Mouse (Mus musculus): ENCODE data around the gene Gm10638. TPM values are rescaled to one million over a fixed set of nuclear protein-coding genes. Genes with fewer than 3 reads are reported as not detected.
A peak's percentile ranks its signal among the peaks of the same experiment; 100 is the strongest.

Gm10638 gene
- 1 to 10 TPM; 3.0 to 3.8 TPM for total RNA-seq (2021)
- long read RNA-seq, experiment 1, partial matches to known transcripts = 0 of 1 reads
- long read RNA-seq, experiment 1, other reads (novel, unspliced or antisense) = 0 of 1 reads
- long read RNA-seq, experiment 2, partial matches to known transcripts = 0 of 2 reads
- long read RNA-seq, experiment 2, other reads (novel, unspliced or antisense) = 0 of 2 reads

- Histone ChIP-seq H3K4me3 (peak within 1 kb of the TSS; percentile 82), H3K27ac (peak within 1 kb of the TSS; percentile 97)
- DNase-seq (ENCODE audit: extremely low spot score in 1 of 2, low spot score in 2 of 2) = peak; percentile 54 to 68
- intact Hi-C loops (cut with DNase I) = loop anchor here (1.0 to 5.0 kb wide), 2 partner anchors 139 to 157 kb away; no protein-coding TSS in a partner anchor
- TF ChIP-seq CTCF (IDR thresholded peaks at IDR 0.05) = no peak
These were observed at the start of gene Gm10638, which contains the start of gene Siah1a for GRCm38 (mm10) chr8:86745221-86745934. TSS of gene Gm10638 (plus strand) at chr8:86745699. TSS of gene Siah1a (minus strand) at chr8:86745934.

GRCm38 (mm10) chr8:86695703-86696102 is 49.8 kb upstream of the Gm10638 start:
- no peak for TF ChIP-seq CTCF (IDR thresholded peaks at IDR 0.05)
- no peak for DNase-seq (ENCODE audit: extremely low spot score in 1 of 2, low spot score in 2 of 2)
- H3K27ac ChIP-seq = no peak overlapping the region
- intact Hi-C loops (cut with DNase I) = no loop called here
- H3K4me3 ChIP-seq = no peak overlapping the region

GRCm38 (mm10) chr8:86698811-86699421 is 46.6 kb upstream of the Gm10638 start:
- no peak for TF ChIP-seq CTCF (IDR thresholded peaks at IDR 0.05)
- Histone ChIP-seq H3K4me3 (no peak overlapping the region), H3K27ac (no peak overlapping the region)
- intact Hi-C loops (cut with DNase I) = no loop called here
- DNase-seq (ENCODE audit: extremely low spot score in 1 of 2, low spot score in 2 of 2) = no peak

- no peak overlapping the region for H3K27ac ChIP-seq
- no peak for TF ChIP-seq CTCF (IDR thresholded peaks at IDR 0.05)
These were observed 46.0 kb upstream of the Gm10638 start for GRCm38 (mm10) chr8:86699471-86699870.

DNA sequence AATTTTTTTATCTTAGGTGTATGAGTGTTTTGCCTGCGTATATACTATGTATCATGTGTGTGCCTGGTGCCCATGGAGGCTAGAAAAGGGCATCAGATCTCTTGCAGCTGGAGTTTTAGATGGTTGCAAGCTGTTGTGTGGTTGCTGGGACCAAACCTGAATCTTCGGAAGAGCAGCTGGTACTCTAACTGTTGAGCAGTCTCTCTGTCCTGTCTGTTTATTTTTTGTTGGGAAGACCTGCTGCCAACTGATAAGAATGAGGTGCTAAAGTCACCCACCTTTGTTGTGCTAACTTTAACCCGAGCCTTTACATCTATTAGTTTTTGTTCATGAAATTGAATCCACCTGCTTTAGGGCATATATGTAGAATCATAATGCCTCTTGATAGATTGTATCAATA is 43.0 kb upstream of the Gm10638 start:
- H3K4me3 ChIP-seq = no peak overlapping the region
- intact Hi-C loops (cut with DNase I) = loop anchor here (10.0 kb wide), 1 partner anchor 48 kb away; no protein-coding TSS in a partner anchor
- TF ChIP-seq CTCF (IDR thresholded peaks at IDR 0.05) = no peak
- peak overlapping the region; percentile 10; the same call in 1 of the 2 replicates for H3K27ac ChIP-seq
- DNase-seq (ENCODE audit: extremely low spot score in 1 of 2, low spot score in 2 of 2) = no peak

More at GRCm38 (mm10) chr8:86699471-86699870, 46.0 kb upstream of the Gm10638 start:
- no peak overlapping the region for H3K4me3 ChIP-seq
- intact Hi-C loops (cut with DNase I) = no loop called here
- no peak for DNase-seq (ENCODE audit: extremely low spot score in 1 of 2, low spot score in 2 of 2)

DNA sequence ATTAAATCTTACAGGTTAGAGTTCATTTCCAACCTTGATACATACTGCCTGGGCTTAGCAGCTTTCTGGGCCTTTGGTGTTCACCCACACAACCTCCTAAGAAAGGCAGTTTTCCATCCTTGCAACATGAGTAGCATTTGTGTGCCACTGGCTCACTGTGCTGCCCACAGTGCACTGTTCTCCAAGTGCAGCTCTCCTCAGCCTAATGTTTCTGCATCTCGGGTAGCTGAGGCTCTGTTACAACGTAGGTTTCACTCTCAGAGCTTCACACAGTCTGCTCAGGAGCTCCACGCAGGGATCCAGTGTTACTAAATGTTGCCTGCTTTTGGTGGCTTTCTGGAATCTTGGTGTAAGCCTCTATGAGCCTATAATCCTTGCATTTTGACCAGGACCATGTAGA is 40.2 kb upstream of the Gm10638 start:
- Histone ChIP-seq H3K27ac (peak overlapping the region; percentile 72), H3K4me3 (no peak overlapping the region)
- intact Hi-C loops (cut with DNase I) = loop anchor here (10.0 kb wide), 1 partner anchor 51 kb away; no protein-coding TSS in a partner anchor
- TF ChIP-seq CTCF (IDR thresholded peaks at IDR 0.05) = no peak
- DNase-seq (ENCODE audit: extremely low spot score in 1 of 2, low spot score in 2 of 2) = no peak

GRCm38 (mm10) chr8:86706756-86707155 is 38.7 kb upstream of the Gm10638 start:
- Histone ChIP-seq H3K4me3 (no peak overlapping the region), H3K27ac (peak overlapping the region; percentile 72)
- no peak for DNase-seq (ENCODE audit: extremely low spot score in 1 of 2, low spot score in 2 of 2)
- intact Hi-C loops (cut with DNase I) = loop anchor here (10.0 kb wide), 1 partner anchor 52 kb away; no protein-coding TSS in a partner anchor
- TF ChIP-seq CTCF (IDR thresholded peaks at IDR 0.05) = no peak

GRCm38 (mm10) chr8:86707873-86708272 is 37.6 kb upstream of the Gm10638 start:
- DNase-seq (ENCODE audit: extremely low spot score in 1 of 2, low spot score in 2 of 2) = no peak
- no peak overlapping the region for H3K4me3 ChIP-seq
- no peak for TF ChIP-seq CTCF (IDR thresholded peaks at IDR 0.05)
- intact Hi-C loops (cut with DNase I) = loop anchor here (10.0 kb wide), 1 partner anchor 53 kb away; no protein-coding TSS in a partner anchor
- peak overlapping the region; percentile 45 for H3K27ac ChIP-seq

DNA sequence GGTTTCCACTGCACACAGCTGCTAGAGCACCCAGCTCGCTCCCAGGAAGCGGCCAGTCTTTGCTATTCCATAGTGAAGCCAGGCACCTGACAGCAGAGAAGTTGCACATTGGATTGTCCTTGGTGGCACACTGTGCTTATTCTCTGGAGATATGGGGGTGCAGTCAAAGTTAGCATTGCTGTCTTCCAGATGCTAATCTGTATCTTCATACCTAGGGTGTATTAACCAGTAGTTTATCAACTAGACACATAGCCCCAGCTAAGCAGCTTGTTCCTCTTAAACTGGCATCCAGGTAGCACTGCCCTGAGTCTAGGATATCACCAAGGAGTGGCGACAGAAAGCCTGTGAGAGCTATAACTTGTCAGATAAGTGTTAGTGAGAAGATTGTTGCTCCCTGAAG is 32.9 kb upstream of the Gm10638 start:
- TF ChIP-seq CTCF (IDR thresholded peaks at IDR 0.05) = no peak
- no peak for DNase-seq (ENCODE audit: extremely low spot score in 1 of 2, low spot score in 2 of 2)
- no peak overlapping the region for H3K4me3 ChIP-seq
- intact Hi-C loops (cut with DNase I) = no loop called here
- peak overlapping the region; percentile 83 for H3K27ac ChIP-seq

- intact Hi-C loops (cut with DNase I) = no loop called here
- TF ChIP-seq CTCF (IDR thresholded peaks at IDR 0.05) = no peak
- DNase-seq (ENCODE audit: extremely low spot score in 1 of 2, low spot score in 2 of 2) = peak; percentile 53 to 63
- H3K4me3 ChIP-seq = no peak overlapping the region
- H3K27ac ChIP-seq = peak overlapping the region; percentile 87
These were observed 31.9 kb upstream of the Gm10638 start for GRCm38 (mm10) chr8:86713407-86714188.

DNA sequence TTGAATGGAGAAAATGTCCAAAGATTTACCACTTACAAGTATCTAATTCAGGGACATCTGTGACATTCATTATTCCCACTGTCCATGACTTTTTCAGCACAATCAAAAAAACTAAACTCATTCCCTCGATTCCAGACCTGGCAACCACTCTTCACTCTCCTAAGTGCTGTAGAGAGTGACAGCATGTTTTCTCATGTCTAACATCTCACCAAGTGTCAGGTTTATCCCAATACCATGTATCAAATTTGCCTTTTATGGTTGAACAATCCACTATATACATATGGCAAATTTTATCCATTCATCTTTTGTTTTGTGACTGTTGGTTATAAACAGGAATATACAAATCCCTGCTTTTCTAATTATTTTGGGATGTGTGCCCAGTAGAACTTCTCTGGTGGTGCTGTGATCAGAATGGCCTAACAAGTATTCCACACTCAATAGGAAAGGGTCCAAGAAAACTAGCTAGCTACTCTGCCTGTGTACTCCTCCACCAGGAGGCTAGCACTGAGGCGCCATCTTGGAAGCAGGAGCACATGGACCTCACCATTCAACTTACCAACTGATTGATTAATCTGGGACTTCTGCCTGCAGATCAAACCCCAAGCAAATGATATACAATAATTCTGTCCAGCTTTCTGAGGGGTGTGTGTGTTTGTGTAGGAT is 27.0 kb upstream of the Gm10638 start:
- intact Hi-C loops (cut with DNase I) = no loop called here
- Histone ChIP-seq H3K4me3 (no peak overlapping the region), H3K27ac (no peak overlapping the region)
- no peak for TF ChIP-seq CTCF (IDR thresholded peaks at IDR 0.05)
- DNase-seq (ENCODE audit: extremely low spot score in 1 of 2, low spot score in 2 of 2) = no peak
